Mouse (Mus musculus) right cerebral cortex, postnatal 14 days (tissue): ENCODE results near the gene Rint1.

Source experiments
- DNase-seq: peaks from one replicate; pipeline ENCODE4 v3.0.0; 2022

Gene Rint1

GRCm38 (mm10) chr5:23787536-23788389, at the start of gene Rint1:
Gene Rint1 (plus strand): TSS chr5:23787711.
- peak; percentile 99 for DNase-seq

- no peak for DNase-seq
These were observed 44.2 kb upstream of the Rint1 start for GRCm38 (mm10) chr5:23743261-23743660.

- no peak for DNase-seq
These were observed 37.6 kb upstream of the Rint1 start for GRCm38 (mm10) chr5:23749882-23750281.

GRCm38 (mm10) chr5:23755591-23755990, 31.9 kb upstream of the Rint1 start:
- DNase-seq, result no peak

- DNase-seq, result no peak
These were observed 31.1 kb upstream of the Rint1 start for GRCm38 (mm10) chr5:23756368-23756767.

GRCm38 (mm10) chr5:23758633-23759032, 28.9 kb upstream of the Rint1 start:
- peak; percentile 40 for DNase-seq

GRCm38 (mm10) chr5:23762531-23762930, 25.0 kb upstream of the Rint1 start:
- no peak for DNase-seq

- peak; percentile 35 for DNase-seq
These were observed 23.0 kb upstream of the Rint1 start for GRCm38 (mm10) chr5:23764557-23764956.

- DNase-seq, result no peak
These were observed 16.4 kb upstream of the Rint1 start for GRCm38 (mm10) chr5:23771105-23771504.

GRCm38 (mm10) chr5:23774186-23774585, 13.3 kb upstream of the Rint1 start:
- no peak for DNase-seq

GRCm38 (mm10) chr5:23780516-23780915, 7.0 kb upstream of the Rint1 start:
- no peak for DNase-seq

GRCm38 (mm10) chr5:23781172-23781571, 6.3 kb upstream of the Rint1 start:
- no peak for DNase-seq

- no peak for DNase-seq
These were observed 5.3 kb upstream of the Rint1 start for GRCm38 (mm10) chr5:23782051-23782810.

- peak; percentile 79 for DNase-seq
These were observed 4.3 kb upstream of the Rint1 start, which contains the start of gene Pus7 for GRCm38 (mm10) chr5:23782931-23783877. Gene Pus7 (minus strand): TSS chr5:23783711.

GRCm38 (mm10) chr5:23788390-23788830, 899 bp downstream of the Rint1 start:
- no peak for DNase-seq

GRCm38 (mm10) chr5:23789078-23789612, 1.6 kb downstream of the Rint1 start:
- DNase-seq, result no peak

- DNase-seq, result no peak
These were observed 5.2 kb downstream of the Rint1 start for GRCm38 (mm10) chr5:23792726-23793125.

GRCm38 (mm10) chr5:23814841-23815240, 27.3 kb downstream of the Rint1 start:
- no peak for DNase-seq

- no peak for DNase-seq
These were observed 29.2 kb downstream of the Rint1 start for GRCm38 (mm10) chr5:23816681-23817080.

- DNase-seq, result no peak
These were observed 34.8 kb downstream of the Rint1 start for GRCm38 (mm10) chr5:23822306-23822705.

- DNase-seq, result no peak
These were observed 36.7 kb downstream of the Rint1 start for GRCm38 (mm10) chr5:23824171-23824733.
